Mouse (Mus musculus): ENCODE results near the gene Slc2a3. TPM values are rescaled to one million over a fixed set of nuclear protein-coding genes. Genes with fewer than 3 reads are reported as not detected.

The Slc2a3 gene
- 21.1 and 22.7 TPM in 2 replicates for polyA plus RNA-seq (2015; fragmentation: Nextera tagmentation; extraction: Ambion mirVana)

DNA sequence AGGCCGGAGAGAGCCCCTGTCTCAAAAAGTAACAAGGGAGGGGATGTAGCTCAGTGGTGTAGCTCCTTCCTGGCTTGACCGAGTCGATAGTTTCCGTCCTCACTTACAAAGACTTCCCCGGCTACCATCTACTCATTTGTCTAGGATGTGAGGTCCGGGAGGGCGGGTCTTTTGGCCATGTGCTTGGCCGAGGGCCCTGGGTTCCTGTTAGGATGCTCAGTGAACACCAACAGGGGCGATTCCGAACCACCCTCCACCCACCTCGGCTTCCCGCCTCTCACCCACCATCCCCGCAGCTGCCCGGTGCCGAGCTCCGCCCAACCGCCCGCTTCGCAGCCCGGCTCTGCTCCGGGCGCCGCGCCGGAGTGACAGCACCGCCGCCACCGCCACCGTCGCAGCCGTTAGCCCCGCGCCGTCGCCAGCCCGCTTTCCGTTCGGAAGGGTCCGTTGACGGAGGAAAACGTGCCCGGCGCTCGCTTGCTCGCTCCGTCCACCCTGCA is at the start of gene Slc2a3:
Gene Slc2a3, minus strand, starts transcription at position 340 of the 500 bp plus-strand sequence.
- peaks cover 14% of the 10 kb centered on the region for H3K4me1 ChIP-seq (replicated peaks)
- peak within 1 kb of the TSS; percentile 63 for H3K4me3 ChIP-seq
- H3K4me2 ChIP-seq = peak within 1 kb of the TSS; percentile 91
- WGBS = 1% methylated on average over 45 of the region's 46 CpGs
- peak within 1 kb of the TSS; percentile 81 for H3K9ac ChIP-seq
- H3K27me3 ChIP-seq = peaks cover 28% of the 10 kb centered on the region
- no peaks in the 10 kb centered on the region for H3K9me3 ChIP-seq
- H3K36me3 ChIP-seq = no peaks in the 10 kb centered on the region
- ATAC-seq (ENCODE audit: low FRiP score) = peak; percentile 75
- peak within 1 kb of the TSS; percentile 35; the same call in 1 of the 2 replicates for H3K27ac ChIP-seq

GRCm38 (mm10) chr6:122843759-122844158 is 42.3 kb upstream of the Slc2a3 start:
- H3K27me3 ChIP-seq = no peaks in the 10 kb centered on the region
- no peak overlapping the region for H3K9ac ChIP-seq
- WGBS = 62% methylated on average over 6 of the region's 6 CpGs
- H3K4me2 ChIP-seq = no peak overlapping the region
- no peak overlapping the region for H3K27ac ChIP-seq
- ATAC-seq (ENCODE audit: low FRiP score) = no peak
- H3K4me3 ChIP-seq = no peak overlapping the region
- no peaks in the 10 kb centered on the region for H3K4me1 ChIP-seq (replicated peaks)
- peaks cover 69% of the 10 kb centered on the region for H3K36me3 ChIP-seq
- H3K9me3 ChIP-seq = no peaks in the 10 kb centered on the region

GRCm38 (mm10) chr6:122837539-122837938 is 36.1 kb upstream of the Slc2a3 start:
- Histone ChIP-seq H3K9me3 (peaks cover 9% of the 10 kb centered on the region; the same call in 1 of the 2 replicates), H3K27ac (no peak overlapping the region), H3K4me1 (replicated peaks) (no peaks in the 10 kb centered on the region), H3K4me3 (no peak overlapping the region), H3K36me3 (peaks cover 93% of the 10 kb centered on the region), H3K4me2 (no peak overlapping the region), H3K27me3 (no peaks in the 10 kb centered on the region), H3K9ac (no peak overlapping the region)
- WGBS = 85% methylated on average over 5 of the region's 5 CpGs
- ATAC-seq (ENCODE audit: low FRiP score) = no peak

GRCm38 (mm10) chr6:122836974-122837373 is 35.5 kb upstream of the Slc2a3 start:
- no peak overlapping the region for H3K27ac ChIP-seq
- peaks cover 93% of the 10 kb centered on the region for H3K36me3 ChIP-seq
- H3K4me2 ChIP-seq = no peak overlapping the region
- H3K9ac ChIP-seq = no peak overlapping the region
- H3K27me3 ChIP-seq = no peaks in the 10 kb centered on the region
- peaks cover 9% of the 10 kb centered on the region; the same call in 1 of the 2 replicates for H3K9me3 ChIP-seq
- WGBS = 98% methylated on average over 3 of the region's 3 CpGs
- no peaks in the 10 kb centered on the region for H3K4me1 ChIP-seq (replicated peaks)
- no peak for ATAC-seq (ENCODE audit: low FRiP score)
- H3K4me3 ChIP-seq = no peak overlapping the region

DNA sequence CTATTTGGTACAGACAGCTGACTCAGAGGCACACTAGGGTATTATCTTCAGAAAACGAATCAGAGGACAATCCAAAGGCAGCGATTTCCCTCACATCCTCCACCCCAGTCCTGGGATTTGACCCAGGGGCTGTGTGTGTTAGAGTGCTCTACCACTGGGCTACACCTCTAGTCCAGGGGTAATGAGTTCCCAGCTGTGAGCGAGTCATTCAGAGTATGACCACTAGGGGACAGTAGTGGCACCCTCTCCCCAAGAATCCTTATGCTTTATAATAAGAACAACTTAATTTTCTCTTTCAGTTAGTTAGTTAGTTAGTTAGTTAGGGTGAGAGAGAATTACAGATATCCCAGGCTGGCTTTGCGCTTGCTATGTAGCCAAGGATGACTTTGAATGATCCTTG is 32.9 kb upstream of the Slc2a3 start:
- 67% methylated on average over 4 of the region's 4 CpGs for WGBS
- H3K4me3 ChIP-seq = no peak overlapping the region
- no peaks in the 10 kb centered on the region for H3K4me1 ChIP-seq (replicated peaks)
- no peak overlapping the region for H3K9ac ChIP-seq
- H3K9me3 ChIP-seq = peaks cover 9% of the 10 kb centered on the region; the same call in 1 of the 2 replicates
- no peak for ATAC-seq (ENCODE audit: low FRiP score)
- no peak overlapping the region for H3K27ac ChIP-seq
- no peak overlapping the region for H3K4me2 ChIP-seq
- H3K27me3 ChIP-seq = no peaks in the 10 kb centered on the region
- peaks cover 90% of the 10 kb centered on the region for H3K36me3 ChIP-seq

DNA sequence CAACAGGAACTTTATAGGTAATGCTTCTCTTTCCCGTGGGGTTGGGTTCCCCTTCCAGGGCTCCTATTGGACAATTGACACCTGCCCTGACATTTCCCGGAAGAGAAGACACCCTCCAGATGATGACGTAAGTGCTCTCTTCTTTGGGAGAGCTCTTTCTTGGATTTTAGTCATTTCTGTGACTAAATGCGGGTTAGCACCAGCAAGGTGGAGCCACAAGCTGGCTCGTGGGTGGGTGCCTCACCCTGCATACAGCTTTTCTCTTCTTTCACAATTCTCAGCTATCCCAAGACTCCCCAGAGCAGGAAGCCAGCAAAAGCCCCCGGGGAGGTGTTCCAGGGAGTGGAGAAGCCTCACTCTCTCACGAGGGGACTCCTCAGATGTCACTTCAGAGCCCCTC is 31.4 kb upstream of the Slc2a3 start:
- H3K4me2 ChIP-seq = no peak overlapping the region
- ATAC-seq (ENCODE audit: low FRiP score) = no peak
- no peaks in the 10 kb centered on the region for H3K4me1 ChIP-seq (replicated peaks)
- H3K36me3 ChIP-seq = peaks cover 86% of the 10 kb centered on the region
- H3K9ac ChIP-seq = no peak overlapping the region
- no peaks in the 10 kb centered on the region for H3K27me3 ChIP-seq
- H3K4me3 ChIP-seq = no peak overlapping the region
- H3K27ac ChIP-seq = no peak overlapping the region
- 87% methylated on average over 7 of the region's 7 CpGs for WGBS
- H3K9me3 ChIP-seq = peaks cover 9% of the 10 kb centered on the region; the same call in 1 of the 2 replicates

DNA sequence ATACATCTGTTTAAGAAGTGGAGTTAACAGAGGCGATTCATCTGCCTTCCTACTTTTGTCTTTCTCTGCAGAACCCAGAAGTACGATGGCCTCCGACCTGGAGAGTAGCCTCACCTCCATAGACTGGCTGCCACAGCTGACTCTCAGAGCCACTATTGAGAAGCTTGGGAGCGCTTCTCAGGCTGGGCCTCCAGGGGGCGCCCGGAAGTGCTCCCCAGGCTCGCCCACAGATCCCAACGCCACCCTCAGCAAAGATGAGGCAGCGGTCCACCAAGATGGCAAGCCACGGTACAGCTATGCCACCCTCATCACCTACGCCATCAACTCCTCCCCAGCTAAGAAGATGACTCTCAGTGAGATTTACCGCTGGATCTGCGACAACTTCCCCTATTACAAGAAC is 26.6 kb upstream of the Slc2a3 start:
- Histone ChIP-seq H3K9me3 (no peaks in the 10 kb centered on the region), H3K4me2 (no peak overlapping the region), H3K27ac (no peak overlapping the region), H3K36me3 (peaks cover 43% of the 10 kb centered on the region), H3K9ac (no peak overlapping the region), H3K4me3 (no peak overlapping the region), H3K4me1 (replicated peaks) (peaks cover 24% of the 10 kb centered on the region), H3K27me3 (no peaks in the 10 kb centered on the region)
- WGBS = 46% methylated on average over 13 of the region's 13 CpGs
- ATAC-seq (ENCODE audit: low FRiP score) = no peak

DNA sequence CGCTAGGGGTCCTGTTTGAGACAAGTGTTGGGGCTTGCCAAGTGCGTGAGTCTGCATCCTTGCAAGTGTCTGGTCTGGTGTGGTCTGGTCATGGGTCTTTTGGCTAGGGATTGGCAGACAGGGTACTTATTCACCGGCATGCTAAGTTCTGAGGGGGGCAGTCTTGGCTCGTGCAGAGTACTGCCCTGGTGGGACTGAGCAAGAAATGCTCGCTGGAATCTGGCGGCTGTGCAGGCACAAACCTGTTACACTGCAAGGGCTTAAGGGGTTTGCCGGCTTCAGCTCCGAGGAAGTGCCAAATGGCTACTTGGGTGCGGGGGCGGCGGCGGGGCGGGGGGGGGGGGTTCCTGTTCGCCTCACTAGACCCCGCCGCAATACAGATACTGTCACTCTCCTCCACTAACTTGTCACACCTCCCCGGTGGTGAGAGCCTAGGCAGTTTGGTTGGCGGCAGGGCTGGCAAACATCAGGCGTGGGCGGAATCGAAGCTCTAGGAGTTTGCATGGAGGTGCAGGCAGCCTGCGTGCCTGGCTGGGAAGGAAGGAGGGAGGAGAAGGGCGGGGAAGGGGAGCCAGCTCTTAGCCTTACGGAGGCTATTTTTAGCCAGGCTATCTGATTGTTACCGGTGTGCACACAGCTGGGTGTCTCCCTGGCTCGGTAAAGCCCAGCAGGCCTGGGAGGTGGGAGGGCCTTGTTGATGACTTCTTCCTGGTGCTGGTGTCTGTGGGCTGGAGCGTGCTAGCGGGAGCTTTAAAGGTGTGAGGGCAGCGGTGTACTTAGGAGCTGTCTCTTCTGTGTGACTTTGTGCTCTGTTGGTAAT is 24.7 kb upstream of the Slc2a3 start:
- ATAC-seq (ENCODE audit: low FRiP score) = peak; percentile 73
- H3K4me3 ChIP-seq = peak overlapping the region; percentile 36
- H3K4me1 ChIP-seq (replicated peaks) = peaks cover 41% of the 10 kb centered on the region
- H3K36me3 ChIP-seq = peaks cover 26% of the 10 kb centered on the region
- 5% methylated on average over 27 of the region's 29 CpGs for WGBS
- no peaks in the 10 kb centered on the region for H3K27me3 ChIP-seq
- no peaks in the 10 kb centered on the region for H3K9me3 ChIP-seq
- peak overlapping the region; percentile 36; the same call in 1 of the 2 replicates for H3K27ac ChIP-seq
- peak overlapping the region; percentile 61 for H3K4me2 ChIP-seq
- H3K9ac ChIP-seq = peak overlapping the region; percentile 67

GRCm38 (mm10) chr6:122825166-122825565 is 23.7 kb upstream of the Slc2a3 start:
- Histone ChIP-seq H3K4me2 (no peak overlapping the region), H3K4me3 (no peak overlapping the region)
- ATAC-seq (ENCODE audit: low FRiP score) = no peak

DNA sequence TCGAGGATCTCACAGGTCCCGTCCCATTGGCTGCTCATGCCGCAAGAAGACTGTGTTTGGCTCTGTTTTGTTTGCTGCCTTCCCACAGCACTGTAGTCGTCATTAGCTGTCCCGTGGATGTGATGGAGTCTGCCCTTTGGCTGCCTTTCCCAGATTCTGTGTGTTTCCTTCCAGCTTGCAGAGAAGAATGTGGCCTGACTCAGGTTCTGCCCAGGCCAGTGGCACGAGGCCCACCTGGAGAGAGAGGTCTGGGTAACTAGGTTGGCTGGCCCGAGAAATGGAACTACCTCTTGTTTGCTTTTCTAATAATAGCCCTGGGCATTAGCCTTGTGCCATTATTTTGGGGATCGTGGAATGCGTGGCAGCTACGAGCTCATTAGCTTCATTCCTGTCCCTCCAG is 22.6 kb upstream of the Slc2a3 start:
- Histone ChIP-seq H3K4me3 (no peak overlapping the region), H3K9ac (no peak overlapping the region), H3K4me1 (replicated peaks) (peaks cover 56% of the 10 kb centered on the region), H3K27ac (no peak overlapping the region), H3K9me3 (no peaks in the 10 kb centered on the region), H3K4me2 (no peak overlapping the region), H3K36me3 (peaks cover 8% of the 10 kb centered on the region), H3K27me3 (no peaks in the 10 kb centered on the region)
- no peak for ATAC-seq (ENCODE audit: low FRiP score)
- WGBS = 74% methylated on average over 10 of the region's 10 CpGs

More at GRCm38 (mm10) chr6:122825166-122825565, 23.7 kb upstream of the Slc2a3 start:
- Histone ChIP-seq H3K9ac (no peak overlapping the region), H3K4me1 (replicated peaks) (peaks cover 51% of the 10 kb centered on the region), H3K36me3 (peaks cover 19% of the 10 kb centered on the region), H3K27me3 (no peaks in the 10 kb centered on the region), H3K27ac (no peak overlapping the region), H3K9me3 (no peaks in the 10 kb centered on the region)
- WGBS = 95% methylated on average over 9 of the region's 9 CpGs

- Histone ChIP-seq H3K9me3 (no peaks in the 10 kb centered on the region), H3K4me2 (peak overlapping the region; percentile 87), H3K36me3 (no peaks in the 10 kb centered on the region), H3K9ac (peak overlapping the region; percentile 2; the same call in 1 of the 2 replicates), H3K4me1 (replicated peaks) (peaks cover 56% of the 10 kb centered on the region), H3K27me3 (no peaks in the 10 kb centered on the region), H3K27ac (no peak overlapping the region), H3K4me3 (0 out of 2 replicates have a peak overlapping the region, but pooled peaks have one; percentile 96)
- 81% methylated on average over 9 of the region's 9 CpGs for WGBS
- ATAC-seq (ENCODE audit: low FRiP score) = no peak
Observed at GRCm38 (mm10) chr6:122821822-122822221, 20.4 kb upstream of the Slc2a3 start.

DNA sequence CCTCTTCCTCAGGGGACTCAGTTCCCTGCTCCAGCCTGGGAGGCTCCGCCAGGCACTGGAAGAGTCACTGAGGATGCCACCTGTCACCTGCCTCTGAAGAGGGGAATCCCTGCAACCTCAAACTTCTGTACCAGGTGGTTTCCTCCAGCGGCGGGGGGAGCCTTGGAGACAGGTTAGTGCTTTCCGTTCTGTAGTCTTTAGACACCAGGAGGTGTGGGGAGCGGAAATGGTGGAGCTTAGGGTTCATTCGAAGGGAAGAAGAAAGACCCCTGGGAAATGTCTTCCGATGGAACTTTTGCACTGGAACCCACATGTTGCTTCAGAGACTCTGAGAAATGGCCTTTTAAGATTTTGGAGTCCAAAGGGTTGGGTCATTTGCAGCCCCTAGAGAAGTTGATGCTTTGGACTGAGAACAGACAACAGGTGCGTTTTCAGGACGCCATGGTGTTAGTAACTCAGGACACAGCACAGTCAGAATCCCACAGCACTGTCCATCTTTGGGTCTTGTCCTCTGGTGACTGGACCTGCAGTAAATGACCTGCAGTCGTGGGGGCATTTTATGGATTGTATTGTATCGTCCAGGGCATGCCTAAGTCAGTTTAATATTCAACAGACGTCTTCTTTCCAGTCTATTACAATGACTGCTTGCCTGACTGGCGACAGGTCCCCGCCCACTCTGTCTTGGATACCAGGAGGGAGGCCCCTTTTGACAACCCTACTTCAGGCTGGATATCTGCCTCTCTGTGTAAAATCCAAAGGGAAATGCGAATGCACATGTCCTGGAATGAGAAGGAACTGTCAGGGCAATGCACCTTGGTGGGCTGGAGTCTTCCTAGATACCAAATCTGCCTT is 19.6 kb upstream of the Slc2a3 start:
- ATAC-seq (ENCODE audit: low FRiP score) = peak; percentile 47

More for the DNA sequence above, 19.6 kb upstream of the Slc2a3 start:
- peak overlapping the region; percentile 87 for H3K4me2 ChIP-seq
- no peaks in the 10 kb centered on the region for H3K36me3 ChIP-seq
- peak overlapping the region; percentile 96 for H3K4me3 ChIP-seq
- H3K4me1 ChIP-seq (replicated peaks) = peaks cover 48% of the 10 kb centered on the region
- H3K9ac ChIP-seq = peak overlapping the region; percentile 97
- H3K27me3 ChIP-seq = no peaks in the 10 kb centered on the region
- WGBS = 17% methylated on average over 15 of the region's 15 CpGs
- H3K27ac ChIP-seq = no peak overlapping the region
- no peaks in the 10 kb centered on the region for H3K9me3 ChIP-seq

Data from hindbrain, embryonic 13.5 days (tissue).